Mouse (Mus musculus) limb, embryonic 14.5 days (tissue): ENCODE measurements around the gene Pik3c2g. TPM values are rescaled to one million over a fixed set of nuclear protein-coding genes. Genes with fewer than 3 reads are reported as not detected.

ENCODE experiments used
- ATAC-seq: fragments of 200-750 bp; cut with Nextera tagmentation; 2 replicates; pipeline ENCODE4 v1.8.0; 2017; ENCODE audit warnings: low read depth, moderate number of reproducible peaks, moderate TSS enrichment; ENCODE audit not compliant: low FRiP score
- DNase-seq: peaks from one replicate; pipeline ENCODE4 v3.0.0-alpha.2; 2015; ENCODE audit warnings: low spot score
- H3K27ac ChIP-seq: fragments of 300-500 bp; sonication (generic); replicated peaks from 2 replicates; pipeline ENCODE4 v1.5.1; 2014; ENCODE audit warnings: low read depth, mild to moderate bottlenecking, low read length, moderate library complexity, mixed read lengths
- H3K27me3 ChIP-seq: fragments of 300-500 bp; sonication (generic); 2 replicates; pipeline ENCODE4 v1.6.1; 2014; ENCODE audit warnings: low read length, mixed read lengths; ENCODE audit not compliant: control insufficient read depth, insufficient read depth
- H3K36me3 ChIP-seq: fragments of 300-500 bp; sonication (generic); 2 replicates; pipeline ENCODE4 v1.6.1; 2014; ENCODE audit warnings: mild to moderate bottlenecking, low read length, moderate library complexity, mixed read lengths; ENCODE audit not compliant: control insufficient read depth, insufficient read depth
- H3K4me1 ChIP-seq: fragments of 300-500 bp; sonication (generic); 2 replicates; pipeline ENCODE4 v1.6.1; 2014; ENCODE audit warnings: antibody characterized with exemption, low read length, mixed read lengths; ENCODE audit not compliant: control insufficient read depth, insufficient read depth
- H3K4me2 ChIP-seq: fragments of 300-500 bp; sonication (generic); replicated peaks from 2 replicates; pipeline ENCODE4 v1.6.1; 2014; ENCODE audit warnings: low read depth, mild to moderate bottlenecking, low read length, moderate library complexity; ENCODE audit not compliant: severe bottlenecking
- H3K4me3 ChIP-seq: fragments of 300-500 bp; sonication (generic); replicated peaks from 2 replicates; pipeline ENCODE4 v1.5.1; 2014; ENCODE audit warnings: low read length
- H3K9ac ChIP-seq: fragments of 300-500 bp; sonication (generic); 2 replicates; pipeline ENCODE4 v1.6.1; 2014; ENCODE audit warnings: mild to moderate bottlenecking, low read depth, low read length, moderate library complexity; ENCODE audit not compliant: severe bottlenecking
- H3K9me3 ChIP-seq: fragments of 300-500 bp; sonication (generic); 2 replicates; pipeline ENCODE4 v1.6.1; 2016; ENCODE audit warnings: low read length; ENCODE audit not compliant: control insufficient read depth
- POLR2A ChIP-seq: fragments of 200-500 bp; IDR thresholded peaks from 2 replicates; pipeline ENCODE4 v1.8.0; 2012; ENCODE audit warnings: inconsistent platforms, mild to moderate bottlenecking, moderate library complexity, borderline replicate concordance; ENCODE audit not compliant: insufficient read depth, insufficient read length; ENCODE audit errors: extremely low read depth
- WGBS: fragments of 180-500 bp; shearing (Covaris S2); extraction: QIAGEN DNeasy Blood & Tissue Kit; methylation state at CpG from one replicate; pipeline ENCODE4 v1.1.7; 2014; 5-methylcytosine and 5-hydroxymethylcytosine counted together
- polyA plus RNA-seq, 2 experiments: library from polyadenylated mRNA; depleted of rRNA in 1 of 2; stranded (reverse) in 1 of 2; unstranded in 1 of 2; fragments of >200 nt; fragmentation: Nextera tagmentation in 1 of 2; extraction: Ambion mirVana in 1 of 2; gene quantifications; 2 replicates each; pipeline versions ENCODE4 v1.2.1 to v1.2.3; 2012 to 2014

Gene Pik3c2g
- polyA plus RNA-seq, 2 experiments, result 0.54 to 1.8 TPM

GRCm38 (mm10) chr6:139843531-139843930 is 256.5 kb downstream of the Pik3c2g start:
- Histone ChIP-seq H3K4me2 (no peak overlapping the region), H3K36me3 (no peaks in the 10 kb centered on the region), H3K9me3 (no peaks in the 10 kb centered on the region), H3K9ac (no peak overlapping the region), H3K4me3 (no peak overlapping the region), H3K27me3 (no peaks in the 10 kb centered on the region), H3K4me1 (no peaks in the 10 kb centered on the region), H3K27ac (no peak overlapping the region)
- TF ChIP-seq POLR2A, result no peak
- DNase-seq, result no peak
- ATAC-seq, result no peak
- WGBS, result 52% methylated on average over 4 of the region's 4 CpGs

- WGBS, result 85% methylated on average over 7 of the region's 7 CpGs
- peaks cover 3% of the 10 kb centered on the region for H3K4me1 ChIP-seq
- ATAC-seq (no peak), DNase-seq (no peak)
- H3K36me3 ChIP-seq, result no peaks in the 10 kb centered on the region
- H3K4me2 ChIP-seq, result no peak overlapping the region
- no peak overlapping the region for H3K27ac ChIP-seq
- no peaks in the 10 kb centered on the region for H3K9me3 ChIP-seq
- H3K9ac ChIP-seq, result no peak overlapping the region
- no peak for TF ChIP-seq POLR2A
- H3K27me3 ChIP-seq, result no peaks in the 10 kb centered on the region
- H3K4me3 ChIP-seq, result no peak overlapping the region
Observed at GRCm38 (mm10) chr6:139846889-139847544, 260.0 kb downstream of the Pik3c2g start.

GRCm38 (mm10) chr6:139849931-139850330 is 262.9 kb downstream of the Pik3c2g start:
- no peak overlapping the region for H3K4me2 ChIP-seq
- ATAC-seq (no peak), DNase-seq (no peak)
- H3K27ac ChIP-seq, result no peak overlapping the region
- H3K4me1 ChIP-seq, result peaks cover 8% of the 10 kb centered on the region
- TF ChIP-seq POLR2A, result no peak
- no peaks in the 10 kb centered on the region for H3K36me3 ChIP-seq
- no peaks in the 10 kb centered on the region for H3K9me3 ChIP-seq
- WGBS, result 88% methylated on average over 3 of the region's 3 CpGs
- H3K9ac ChIP-seq, result no peak overlapping the region
- no peak overlapping the region for H3K4me3 ChIP-seq
- no peaks in the 10 kb centered on the region for H3K27me3 ChIP-seq

- ATAC-seq (peak; percentile 47), DNase-seq (peak; percentile 30)
- WGBS, result 74% methylated on average over 21 of the region's 21 CpGs
Observed at GRCm38 (mm10) chr6:139851705-139852603, 264.9 kb downstream of the Pik3c2g start.

GRCm38 (mm10) chr6:139852836-139853235 is 265.8 kb downstream of the Pik3c2g start:
- H3K4me1 ChIP-seq, result peaks cover 8% of the 10 kb centered on the region
- whole genome bisulfite sequencing, result 61% methylated on average over 3 of the region's 3 CpGs
- ATAC-seq (no peak), DNase-seq (peak; percentile 55)
- H3K9me3 ChIP-seq, result no peaks in the 10 kb centered on the region
- H3K27ac ChIP-seq, result no peak overlapping the region
- H3K4me2 ChIP-seq, result no peak overlapping the region
- no peak for TF ChIP-seq POLR2A
- no peak overlapping the region for H3K9ac ChIP-seq
- no peaks in the 10 kb centered on the region for H3K27me3 ChIP-seq
- no peak overlapping the region for H3K4me3 ChIP-seq
- H3K36me3 ChIP-seq, result no peaks in the 10 kb centered on the region

More at GRCm38 (mm10) chr6:139851705-139852603, 264.9 kb downstream of the Pik3c2g start:
- Histone ChIP-seq H3K36me3 (no peaks in the 10 kb centered on the region), H3K9me3 (no peaks in the 10 kb centered on the region), H3K4me2 (no peak overlapping the region), H3K27ac (no peak overlapping the region), H3K4me3 (no peak overlapping the region), H3K4me1 (peaks cover 8% of the 10 kb centered on the region), H3K27me3 (no peaks in the 10 kb centered on the region), H3K9ac (no peak overlapping the region)
- no peak for TF ChIP-seq POLR2A
